Mouse (Mus musculus) thymus, adult 2 months (tissue): ENCODE measurements at regions not wholly inside any gene's neighbourhood (a gene's known extent, or its start where the extent isn't known, plus 50 kb on each side); places are given as distances from the start of the nearest gene placed in this dataset.

ENCODE experiments used
- DNase-seq: peaks from one replicate; pipeline ENCODE4 v3.0.0; 2021
- H3K27ac ChIP-seq: fragments of 200-500 bp; 2 replicates; pipeline ENCODE4 v1.5.1; 2012; ENCODE audit warnings: low read length, control low read depth; ENCODE audit not compliant: control insufficient read depth, insufficient read depth
- H3K27me3 ChIP-seq: fragments of 200-500 bp; 2 replicates; pipeline ENCODE4 v1.6.1; 2012; ENCODE audit warnings: mild to moderate bottlenecking, low read length, moderate library complexity, mixed read lengths; ENCODE audit not compliant: control insufficient read depth, insufficient read depth
- H3K36me3 ChIP-seq: fragments of 200-500 bp; 2 replicates; pipeline ENCODE4 v1.6.1; 2012; ENCODE audit warnings: mild to moderate bottlenecking, low read length, moderate library complexity; ENCODE audit not compliant: control insufficient read depth, insufficient read depth
- H3K4me1 ChIP-seq: fragments of 200-500 bp; replicated peaks from 2 replicates; pipeline ENCODE4 v1.6.1; 2012; ENCODE audit warnings: low read length; ENCODE audit not compliant: control insufficient read depth, insufficient read depth
- H3K4me3 ChIP-seq: fragments of 200-500 bp; 2 replicates; pipeline ENCODE4 v1.5.1; 2012; ENCODE audit warnings: mild to moderate bottlenecking, low read length, control low read depth, moderate library complexity; ENCODE audit not compliant: control insufficient read depth, insufficient read depth
- CTCF ChIP-seq: fragments of 200-500 bp; IDR thresholded peaks from 2 replicates; pipeline ENCODE4 v1.5.1; 2012; ENCODE audit warnings: mild to moderate bottlenecking, control low read depth, low read length, moderate library complexity, borderline replicate concordance; ENCODE audit not compliant: control insufficient read depth, poor library complexity, insufficient read depth; ENCODE audit errors: extremely low read depth
- POLR2A ChIP-seq: fragments of 200-500 bp; IDR thresholded peaks from 2 replicates; pipeline ENCODE4 v1.6.1; 2012; ENCODE audit warnings: mild to moderate bottlenecking, low read length, control low read depth, moderate library complexity; ENCODE audit not compliant: control insufficient read depth, poor library complexity, insufficient read depth; ENCODE audit errors: extremely low read depth
- WGBS: fragments of 180-500 bp; shearing (Covaris S2); methylation state at CpG from one replicate; pipeline ENCODE4 v1.1.7; 2018; 5-methylcytosine and 5-hydroxymethylcytosine counted together

DNA sequence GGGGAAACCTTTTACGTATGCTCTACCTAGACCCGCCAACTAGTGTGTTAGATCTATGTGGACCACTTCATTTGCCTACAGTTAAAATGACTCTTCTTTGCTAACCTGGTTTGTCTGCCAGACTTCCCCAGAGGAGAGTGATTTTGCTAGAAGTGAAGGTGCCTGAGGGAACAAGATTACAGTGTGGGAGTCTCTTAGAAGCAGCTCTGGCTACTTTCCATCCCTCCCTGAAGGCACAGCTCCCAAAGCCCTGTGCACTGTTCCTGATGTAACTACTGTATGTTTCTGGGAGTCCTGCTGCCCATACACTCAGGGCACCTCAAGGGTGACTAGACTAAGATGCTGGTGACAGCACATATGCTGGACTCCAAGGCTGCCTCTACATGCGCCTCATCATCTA lies 144.5 kb upstream of the Tnp1 start:
- WGBS, result 98% methylated on average over 3 of the region's 3 CpGs
- TF ChIP-seq CTCF (no peak), POLR2A (no peak)
- H3K27me3 ChIP-seq, result no peaks in the 10 kb centered on the region

DNA sequence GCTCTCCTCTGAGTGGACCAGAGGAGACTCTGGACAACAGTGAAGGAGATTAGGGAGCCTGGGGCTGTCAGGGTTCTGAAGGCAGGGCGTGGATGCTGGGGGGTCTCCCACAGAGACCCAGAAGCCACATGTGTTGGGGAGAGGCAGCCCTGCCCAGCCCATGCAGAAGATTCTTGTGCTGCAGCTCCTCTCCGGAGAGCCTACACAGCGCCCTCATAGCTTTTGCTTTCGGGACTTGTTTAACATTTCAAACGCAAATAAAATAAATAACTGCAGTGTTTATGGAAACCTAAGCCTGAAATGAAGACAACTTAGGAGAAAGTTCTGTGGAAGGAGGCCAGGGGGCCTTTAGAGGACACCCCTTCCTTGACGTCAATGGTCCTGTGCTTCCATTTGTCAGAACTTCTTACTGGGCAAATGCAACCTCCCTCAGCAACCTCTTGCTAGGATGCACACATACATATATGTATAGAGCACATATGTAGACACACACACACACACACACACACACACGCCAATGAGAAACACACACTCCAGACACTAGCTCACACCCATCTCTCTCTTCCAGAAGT lies 143.8 kb upstream of the Tnp1 start:
- Histone ChIP-seq H3K27me3 (no peaks in the 10 kb centered on the region), H3K27ac (no peak overlapping the region), H3K4me1 (no peaks in the 10 kb centered on the region), H3K36me3 (no peaks in the 10 kb centered on the region), H3K4me3 (no peak overlapping the region)
- 84% methylated on average over 7 of the region's 7 CpGs for WGBS
- TF ChIP-seq POLR2A (no peak), CTCF (no peak)
- DNase-seq, result no peak

More for the DNA sequence above, 144.5 kb upstream of the Tnp1 start:
- DNase-seq, result no peak
- Histone ChIP-seq H3K36me3 (no peaks in the 10 kb centered on the region), H3K27ac (no peak overlapping the region), H3K4me1 (no peaks in the 10 kb centered on the region), H3K4me3 (no peak overlapping the region)

DNA sequence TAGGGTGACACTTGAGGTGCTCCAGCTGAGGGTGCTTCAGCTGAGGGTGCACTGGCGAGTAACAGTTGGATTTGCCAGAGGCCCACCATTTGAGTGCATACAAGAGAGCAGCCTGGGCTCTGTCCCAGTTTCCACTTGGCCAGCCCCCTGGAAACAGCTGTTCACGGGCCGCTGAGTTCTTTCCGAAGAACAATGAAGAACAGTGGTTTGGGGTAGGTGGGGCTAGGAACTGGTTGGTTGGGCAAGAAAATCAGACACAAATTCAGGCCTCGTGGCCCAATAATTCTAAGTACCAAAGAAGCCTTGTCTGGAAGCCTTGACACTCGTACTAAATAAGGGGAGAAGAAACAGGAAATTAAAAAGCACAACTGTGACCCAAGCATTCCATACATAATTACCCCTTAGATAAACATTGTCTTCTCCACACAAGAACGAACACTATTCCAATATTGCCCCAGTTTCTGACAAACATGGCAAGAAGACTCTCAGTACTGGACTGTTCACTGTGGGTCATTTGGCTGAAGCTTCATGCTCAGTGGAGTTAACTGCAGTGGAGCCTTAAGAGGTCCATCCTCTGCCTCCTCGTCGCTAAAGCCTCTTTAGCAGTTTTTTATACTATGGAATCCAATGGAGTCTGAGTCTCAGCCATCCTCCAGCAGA lies 137.9 kb upstream of the Tnp1 start:
- no peak for TF ChIP-seq CTCF
- H3K4me1 ChIP-seq, result no peaks in the 10 kb centered on the region
- no peak overlapping the region for H3K27ac ChIP-seq
- H3K36me3 ChIP-seq, result no peaks in the 10 kb centered on the region
- no peak overlapping the region for H3K4me3 ChIP-seq
- WGBS, result 78% methylated on average over 9 of the region's 9 CpGs
- DNase-seq, result no peak
- no peaks in the 10 kb centered on the region for H3K27me3 ChIP-seq

DNA sequence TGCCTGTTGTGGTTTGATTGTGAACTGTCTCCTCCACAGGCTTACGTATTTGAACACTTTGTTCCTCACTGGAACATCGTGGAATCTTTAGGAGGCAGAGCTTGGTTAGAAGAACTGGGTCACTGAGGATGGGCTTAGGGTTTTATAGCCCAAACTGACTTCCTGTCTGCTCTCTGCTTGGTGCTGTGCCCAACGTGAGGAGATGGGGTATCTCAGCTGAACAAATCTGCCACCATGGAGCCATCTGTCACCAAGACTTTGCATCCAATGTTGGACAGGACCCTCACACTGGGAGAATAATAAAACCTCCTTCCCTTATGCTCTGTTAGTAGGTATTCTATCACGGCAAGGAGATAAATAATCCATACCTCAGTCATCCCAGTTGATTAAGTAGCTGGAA lies 134.2 kb upstream of the Tnp1 start:
- Histone ChIP-seq H3K4me3 (no peak overlapping the region), H3K36me3 (no peaks in the 10 kb centered on the region), H3K27ac (no peak overlapping the region), H3K4me1 (no peaks in the 10 kb centered on the region), H3K27me3 (no peaks in the 10 kb centered on the region)
- no peak for DNase-seq
- whole genome bisulfite sequencing, result 78% methylated on average over 4 of the region's 4 CpGs
- no peak for TF ChIP-seq CTCF
- TF ChIP-seq POLR2A, result no peak

- WGBS, result 92% methylated on average over 8 of the region's 8 CpGs
- no peak for TF ChIP-seq POLR2A
- TF ChIP-seq CTCF, result no peak
Measured at GRCm38 (mm10) chr1:73142845-73143244, 127.1 kb upstream of the Tnp1 start.

GRCm38 (mm10) chr1:73140557-73141345 lies 125.0 kb upstream of the Tnp1 start:
- no peak for DNase-seq

More at GRCm38 (mm10) chr1:73142845-73143244, 127.1 kb upstream of the Tnp1 start:
- H3K27me3 ChIP-seq, result no peaks in the 10 kb centered on the region
- H3K36me3 ChIP-seq, result no peaks in the 10 kb centered on the region
- no peak for DNase-seq
- H3K4me1 ChIP-seq, result no peaks in the 10 kb centered on the region
- H3K27ac ChIP-seq, result no peak overlapping the region
- no peak overlapping the region for H3K4me3 ChIP-seq

More at GRCm38 (mm10) chr1:73140557-73141345, 125.0 kb upstream of the Tnp1 start:
- Histone ChIP-seq H3K4me1 (no peaks in the 10 kb centered on the region), H3K27ac (no peak overlapping the region), H3K36me3 (no peaks in the 10 kb centered on the region), H3K27me3 (no peaks in the 10 kb centered on the region), H3K4me3 (no peak overlapping the region)
- TF ChIP-seq CTCF (no peak), POLR2A (no peak)
- WGBS, result 67% methylated on average over 7 of the region's 7 CpGs
